Mouse (Mus musculus) CH12.LX (cell line): ENCODE results near the gene Tnpo2.

Source experiments
- CTCF ChIP-seq, 2 experiments: IDR thresholded peaks in 1 of 2; conservative IDR thresholded peaks in 1 of 2; 2 replicates each; pipeline ENCODE4 v1.5.1; 2011 to 2012; ENCODE audit warnings: low read depth in 2 of 2, low read length in 2 of 2, improper control_type of control experiment in 1 of 2, inconsistent platforms in 1 of 2, mild to moderate bottlenecking in 1 of 2, moderate library complexity in 1 of 2
- GABPA ChIP-seq: IDR thresholded peaks from 2 replicates; pipeline ENCODE4 v1.6.1; 2012; ENCODE audit warnings: low read depth, low read length, improper control_type of control experiment, inconsistent platforms; ENCODE audit not compliant: insufficient replicate concordance
- POLR2A ChIP-seq: IDR thresholded peaks from 2 replicates; pipeline ENCODE4 v1.6.1; 2011; ENCODE audit warnings: low read depth, mild to moderate bottlenecking, improper control_type of control experiment, low read length

- TF ChIP-seq CTCF (conservative IDR thresholded peaks at IDR 0.05 in 1 of 2, IDR thresholded peaks at IDR 0.05 in 1 of 2; ENCODE audit: low read depth in 2 of 2, low read length in 2 of 2) (peak in 1 of 2 experiments; percentile 68; a peak in 2 of 4 replicates), POLR2A (no peak; the same call in 1 of the 2 replicates), GABPA (no peak)
Observed at GRCm38 (mm10) chr8:85013230-85013840, 23.4 kb upstream of the Tnpo2 start.
